Mouse (Mus musculus): ENCODE measurements around the gene Scn5a.

Gene Scn5a

GRCm38 (mm10) chr9:119455967-119456366, 122.8 kb downstream of the Scn5a start:
- DNase-seq: no peak

GRCm38 (mm10) chr9:119445737-119446136, 133.1 kb downstream of the Scn5a start:
- no peak for DNase-seq

- peak; percentile 97 for DNase-seq
Measured at GRCm38 (mm10) chr9:119444738-119445429, 133.9 kb downstream of the Scn5a start, which contains the start of gene Exog. TSS of gene Exog (plus strand) at chr9:119444943.

GRCm38 (mm10) chr9:119438498-119439000, 140.3 kb downstream of the Scn5a start:
- no peak for DNase-seq

- DNase-seq: no peak
Measured at GRCm38 (mm10) chr9:119438065-119438464, 140.8 kb downstream of the Scn5a start.

- DNase-seq: no peak
Measured at GRCm38 (mm10) chr9:119435855-119436254, 143.0 kb downstream of the Scn5a start.

All from retina, postnatal 1 day (tissue).